Mouse (Mus musculus): ENCODE measurements around the gene Atf6. TPM values are rescaled to one million over a fixed set of nuclear protein-coding genes. Genes with fewer than 3 reads are reported as not detected.

The Atf6 gene
- polyA plus RNA-seq, 1 experiment: 23.6 TPM

DNA sequence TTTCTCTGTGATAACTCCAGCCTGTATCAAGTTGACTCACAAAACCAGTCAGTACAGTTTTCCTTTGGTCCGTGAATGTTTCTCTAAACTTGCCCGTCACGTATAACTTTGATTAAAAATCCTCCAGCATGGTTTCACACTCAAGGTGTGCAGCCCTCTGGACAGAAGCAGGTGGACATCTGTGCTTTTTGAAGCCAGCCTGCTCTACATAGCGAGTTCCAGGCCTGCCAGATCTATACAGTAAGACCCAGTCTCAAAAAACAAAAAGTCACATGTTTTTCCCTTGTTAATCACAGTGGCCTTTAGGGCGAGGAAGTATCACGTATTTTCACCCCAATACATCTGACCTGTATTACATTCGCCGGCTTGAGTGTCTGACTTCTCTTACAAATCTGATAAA lies 16.8 kb upstream of the Atf6 start:
- no peak for DNase-seq (ENCODE audit: extremely low spot score in 1 of 2, low spot score in 1 of 2)

DNA sequence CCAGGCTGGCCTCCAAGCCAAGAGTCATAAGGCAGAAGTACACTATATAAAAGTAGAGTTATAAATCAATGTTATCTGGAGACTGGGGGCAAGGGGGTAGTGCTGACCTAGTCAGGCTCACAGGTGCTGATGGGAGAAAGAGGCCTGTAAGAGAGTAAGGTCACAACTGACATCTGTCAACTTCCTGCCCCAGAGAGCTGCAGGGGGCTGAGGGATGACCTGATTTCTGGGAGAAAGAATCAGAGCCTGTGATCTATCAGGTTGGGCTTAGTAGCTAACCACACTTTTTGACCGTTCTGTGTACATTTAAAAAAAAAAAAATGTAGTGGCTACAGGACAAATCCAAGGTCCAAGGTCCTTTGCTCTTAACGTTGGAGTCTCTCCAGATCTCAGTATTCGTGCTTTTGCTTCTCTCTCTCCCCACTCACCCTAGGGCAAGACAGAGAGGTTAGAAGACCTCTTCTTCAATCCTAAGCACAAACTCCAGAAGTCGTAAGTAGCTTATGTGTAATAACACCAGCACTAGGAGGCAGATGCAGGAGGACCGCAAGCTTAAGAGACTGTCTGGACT lies 15.4 kb upstream of the Atf6 start:
- DNase-seq (ENCODE audit: extremely low spot score in 1 of 2, low spot score in 1 of 2): no peak

DNA sequence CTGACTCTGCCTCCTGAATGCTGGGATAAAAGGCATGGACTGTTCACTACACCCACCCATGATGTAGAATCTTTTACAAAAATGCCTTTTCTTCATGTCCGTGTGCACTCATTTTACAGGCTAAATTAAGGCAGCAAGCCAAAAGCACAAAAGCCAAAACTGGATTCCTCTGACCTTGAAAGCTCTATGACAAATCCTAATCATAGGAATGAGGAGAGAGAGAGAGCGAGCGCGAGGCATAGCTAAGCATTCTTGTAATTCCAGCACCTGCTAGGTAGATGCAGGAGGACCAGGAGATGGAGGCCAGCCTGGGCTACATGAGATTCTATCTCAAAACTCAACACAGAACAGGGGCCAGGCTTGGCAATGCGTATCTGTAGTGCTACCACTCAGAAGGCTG lies 9.3 kb upstream of the Atf6 start:
- DNase-seq (ENCODE audit: extremely low spot score in 1 of 2, low spot score in 1 of 2): no peak

DNA sequence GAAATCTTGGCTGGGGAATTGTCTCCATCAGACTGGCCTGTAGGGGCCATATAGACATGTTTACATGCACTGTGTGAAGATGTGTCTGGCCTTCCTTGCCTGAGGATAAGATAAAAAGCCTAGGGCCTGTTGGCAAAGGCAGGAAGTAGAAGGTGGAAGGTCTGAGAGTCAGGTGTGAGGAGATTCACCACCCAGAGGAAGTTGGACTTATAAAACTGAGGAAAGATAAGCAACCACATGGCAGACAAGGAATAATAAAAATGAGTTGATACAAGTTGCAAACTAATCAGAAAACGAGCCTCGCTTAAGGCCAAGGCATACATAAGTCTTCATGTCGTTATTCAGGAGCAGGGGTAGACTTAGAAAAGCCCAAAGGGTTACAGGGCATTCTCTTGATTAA lies 8.1 kb upstream of the Atf6 start:
- DNase-seq (ENCODE audit: extremely low spot score in 1 of 2, low spot score in 1 of 2): no peak

DNA sequence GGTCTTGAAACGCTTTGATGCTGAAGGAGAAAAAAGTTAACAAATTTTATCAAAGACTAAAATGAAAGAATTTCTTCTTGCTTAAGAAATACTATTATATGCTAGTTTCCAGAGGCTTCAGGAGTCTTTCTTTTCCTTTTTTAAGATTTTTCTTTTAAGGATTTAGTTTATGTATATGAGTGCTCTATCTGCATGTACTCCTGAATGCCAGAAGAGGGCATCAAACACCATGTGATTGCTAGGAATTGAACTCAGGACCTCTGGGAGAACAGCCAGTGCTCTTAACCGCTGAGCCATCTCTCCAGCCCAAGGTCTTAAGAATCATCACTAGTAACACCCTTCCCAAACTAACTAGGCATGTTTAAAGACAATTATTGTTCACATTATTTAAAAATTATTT lies 4.4 kb upstream of the Atf6 start:
- no peak for DNase-seq (ENCODE audit: extremely low spot score in 1 of 2, low spot score in 1 of 2)

DNA sequence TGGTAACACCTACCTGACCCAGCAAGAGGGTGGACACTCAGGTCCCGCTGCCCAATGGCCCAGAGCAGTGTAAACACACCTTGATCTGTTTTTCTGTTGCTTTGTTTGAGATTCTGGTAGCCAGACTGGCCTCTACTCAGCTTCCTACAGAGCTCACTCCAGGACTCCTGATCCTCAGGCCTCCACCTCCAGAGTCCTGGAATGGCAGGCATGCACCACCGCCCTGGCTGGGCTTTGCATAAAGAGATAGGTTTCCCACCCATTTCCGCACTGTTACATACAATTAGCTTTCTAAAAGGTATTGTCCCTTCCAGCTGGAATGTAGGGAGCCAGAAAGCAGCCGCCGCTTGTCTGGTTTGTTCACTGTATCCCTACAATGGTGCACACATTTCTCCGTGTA lies 3.8 kb upstream of the Atf6 start:
- no peak for DNase-seq (ENCODE audit: extremely low spot score in 1 of 2, low spot score in 1 of 2)

DNA sequence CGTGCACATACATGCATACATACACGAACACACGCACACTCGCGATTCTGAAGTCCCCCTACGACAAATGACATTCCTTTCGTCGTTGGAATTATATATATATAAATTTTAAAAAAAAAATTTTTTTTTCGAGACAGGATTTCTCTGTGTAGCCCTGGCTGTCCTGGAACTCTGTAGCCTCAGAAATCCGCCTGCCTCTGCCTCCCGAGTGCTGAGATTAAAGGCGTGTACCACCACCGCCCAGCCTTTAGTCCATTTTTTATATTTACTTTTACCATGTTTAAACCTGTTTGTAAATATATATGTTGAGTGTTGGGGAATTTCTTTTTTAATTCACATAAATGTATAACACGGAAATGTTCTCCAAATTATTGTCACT lies 1.3 kb upstream of the Atf6 start:
- DNase-seq (ENCODE audit: extremely low spot score in 1 of 2, low spot score in 1 of 2): no peak

DNA sequence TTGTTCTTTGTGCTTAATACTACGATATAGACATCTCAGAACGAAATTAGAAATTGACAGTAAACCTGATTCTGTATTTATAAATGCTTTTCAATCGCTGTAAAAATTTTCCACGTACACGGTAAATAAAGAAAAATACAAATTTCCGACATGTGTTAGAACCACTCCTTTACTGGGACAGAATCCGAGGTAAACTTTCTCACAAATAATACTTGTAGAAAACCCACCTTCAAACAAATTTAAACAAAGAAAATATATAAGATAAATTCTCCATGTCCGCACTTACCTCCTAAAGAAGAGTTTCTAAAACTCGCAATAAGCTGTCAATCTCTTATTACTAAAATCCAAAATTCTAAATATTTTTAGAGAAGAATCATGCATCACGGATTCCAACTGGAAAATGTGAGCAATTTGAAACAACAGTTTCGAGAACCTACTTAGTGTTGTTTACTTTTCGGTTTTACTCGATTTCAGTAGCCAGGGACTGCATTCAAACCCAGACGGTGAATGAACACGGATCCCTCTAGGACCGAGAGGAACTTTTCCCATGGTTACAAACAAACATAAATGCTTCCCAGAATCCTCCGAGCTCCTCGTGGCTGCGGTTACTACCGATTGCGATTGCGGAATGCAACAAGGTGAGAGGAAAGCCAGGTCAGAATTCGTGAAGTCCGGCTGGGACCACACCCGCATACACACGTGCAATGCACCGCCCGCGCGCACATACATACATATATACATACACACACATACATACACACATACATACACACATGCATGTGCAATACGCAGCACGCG lies 735 bp upstream of the Atf6 start:
- peak; percentile 66 to 92 for DNase-seq (ENCODE audit: extremely low spot score in 1 of 2, low spot score in 1 of 2)

DNA sequence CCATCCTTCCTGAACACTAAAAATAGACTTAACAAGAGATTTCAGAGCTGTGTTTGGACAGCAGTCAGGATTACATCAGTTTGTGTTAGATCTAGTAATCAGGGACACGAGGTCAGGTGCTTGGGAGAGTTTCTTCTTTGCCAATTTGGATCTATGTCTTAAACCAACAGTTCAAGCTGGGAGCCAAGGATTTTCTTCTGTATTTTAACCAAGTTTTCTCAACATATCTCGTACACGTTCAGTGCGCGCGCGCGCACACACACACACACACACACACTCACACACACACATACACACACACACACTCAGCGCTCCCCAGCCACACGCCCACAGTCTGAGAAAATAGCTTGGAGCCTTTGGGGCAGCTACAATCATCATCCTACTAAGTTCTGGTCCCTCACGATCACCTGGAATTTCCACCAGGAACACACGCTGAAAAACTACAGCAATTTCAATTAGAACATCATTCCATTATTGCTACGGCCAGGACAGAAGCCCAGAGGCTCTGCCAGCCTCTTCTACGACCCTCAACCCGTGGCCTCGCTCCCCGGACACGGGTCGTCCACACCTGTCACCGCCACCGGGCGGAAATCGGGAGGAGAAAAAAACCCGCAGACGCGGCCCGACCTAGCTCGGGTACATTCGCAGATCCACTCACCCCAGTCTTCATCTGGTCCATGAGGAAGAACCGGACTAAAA lies 430 bp downstream of the Atf6 start:
- peak in 1 of 2 experiments; percentile 41 for DNase-seq (ENCODE audit: extremely low spot score in 1 of 2, low spot score in 1 of 2)

DNA sequence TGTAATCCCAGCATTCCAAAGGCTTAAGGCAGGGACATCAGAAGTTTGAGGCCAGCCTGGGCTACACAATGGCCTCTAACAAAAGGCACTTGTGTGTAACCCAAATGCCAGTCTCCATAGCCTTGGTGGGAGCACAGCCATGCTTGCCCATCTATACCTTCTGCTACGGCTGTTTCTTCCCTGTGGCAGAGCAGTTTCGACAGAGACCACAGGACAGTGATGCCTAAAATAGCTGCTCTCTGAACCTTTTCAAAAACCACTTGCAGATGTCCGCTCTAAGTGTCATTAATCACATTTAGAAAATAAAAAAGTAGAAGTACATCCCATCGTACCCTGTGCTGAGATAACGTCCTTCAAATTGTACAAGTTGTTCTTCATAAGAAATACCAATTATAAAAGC lies 2.2 kb downstream of the Atf6 start:
- DNase-seq (ENCODE audit: extremely low spot score in 1 of 2, low spot score in 1 of 2): no peak

DNA sequence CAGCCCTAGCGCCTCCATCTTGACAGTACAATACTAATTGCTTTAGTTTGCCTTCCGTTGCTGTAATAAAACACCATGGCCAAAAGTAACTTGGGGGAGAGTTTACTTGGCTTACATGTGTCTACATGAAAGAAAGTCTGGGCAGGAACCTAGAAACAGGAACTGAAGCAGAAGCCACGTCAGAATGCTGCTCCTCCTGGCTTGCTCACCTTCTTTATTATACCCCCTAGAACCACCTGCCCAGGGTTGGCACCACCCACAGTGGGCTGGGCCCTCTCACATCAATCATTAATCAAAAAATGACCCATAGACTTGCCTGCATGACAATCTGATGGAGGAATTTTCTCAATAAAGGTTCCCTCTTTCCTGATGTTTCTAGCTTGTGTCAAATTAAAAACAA lies 2.8 kb downstream of the Atf6 start:
- no peak for DNase-seq (ENCODE audit: extremely low spot score in 1 of 2, low spot score in 1 of 2)

DNA sequence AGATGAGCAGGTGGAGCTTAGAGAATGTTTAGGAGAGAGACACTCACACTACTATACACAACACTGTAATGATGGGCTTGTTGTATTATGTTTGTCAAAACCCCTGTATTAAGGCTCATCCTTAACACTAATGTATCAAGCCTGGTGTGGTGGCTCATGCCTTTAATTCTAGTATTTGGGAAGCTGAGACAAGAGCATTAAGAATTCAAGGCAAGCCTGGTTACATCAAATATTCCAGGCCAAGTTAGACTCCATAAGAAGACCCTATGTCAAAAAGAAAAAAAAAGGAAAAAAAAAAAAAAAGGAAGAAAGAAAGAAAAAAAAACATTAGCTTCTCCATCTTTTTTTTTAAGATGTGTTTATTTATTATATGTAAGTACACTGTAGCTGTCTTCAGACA lies 3.3 kb downstream of the Atf6 start:
- no peak for DNase-seq (ENCODE audit: extremely low spot score in 1 of 2, low spot score in 1 of 2)

DNA sequence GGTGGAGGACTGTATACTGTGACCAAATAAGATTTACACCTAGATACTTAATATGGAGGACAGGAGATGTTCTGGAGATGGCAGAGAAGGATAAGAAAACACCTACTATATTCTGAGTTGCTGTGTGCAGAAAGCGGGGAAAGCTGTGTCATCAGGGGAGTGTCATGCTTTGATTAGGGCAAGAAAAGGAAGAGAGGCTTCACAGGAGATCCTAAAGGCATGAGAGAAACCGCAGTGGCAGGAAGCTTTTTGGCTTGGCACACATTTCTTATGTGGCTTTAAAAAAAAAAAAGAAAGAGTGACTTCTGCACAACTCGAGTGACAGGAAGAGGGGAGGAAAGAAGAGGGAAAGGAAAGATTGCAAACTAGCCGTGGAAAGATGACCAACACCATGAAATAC lies 4.5 kb downstream of the Atf6 start:
- no peak for DNase-seq (ENCODE audit: extremely low spot score in 1 of 2, low spot score in 1 of 2)

DNA sequence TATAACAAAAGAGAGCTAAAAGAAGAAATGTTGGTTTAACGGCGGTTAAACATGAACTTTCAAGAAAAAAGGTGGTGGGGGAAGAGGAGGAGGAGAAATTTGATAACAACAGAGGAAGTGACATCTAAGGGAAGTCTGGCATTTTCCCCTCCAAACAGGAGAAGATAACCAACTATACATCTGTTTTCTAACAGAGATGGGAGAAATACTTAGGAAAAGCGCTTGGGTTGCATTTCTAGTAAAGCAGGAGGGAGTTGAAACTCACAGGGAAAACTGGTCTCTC lies 5.2 kb downstream of the Atf6 start:
- no peak for DNase-seq (ENCODE audit: extremely low spot score in 1 of 2, low spot score in 1 of 2)

DNA sequence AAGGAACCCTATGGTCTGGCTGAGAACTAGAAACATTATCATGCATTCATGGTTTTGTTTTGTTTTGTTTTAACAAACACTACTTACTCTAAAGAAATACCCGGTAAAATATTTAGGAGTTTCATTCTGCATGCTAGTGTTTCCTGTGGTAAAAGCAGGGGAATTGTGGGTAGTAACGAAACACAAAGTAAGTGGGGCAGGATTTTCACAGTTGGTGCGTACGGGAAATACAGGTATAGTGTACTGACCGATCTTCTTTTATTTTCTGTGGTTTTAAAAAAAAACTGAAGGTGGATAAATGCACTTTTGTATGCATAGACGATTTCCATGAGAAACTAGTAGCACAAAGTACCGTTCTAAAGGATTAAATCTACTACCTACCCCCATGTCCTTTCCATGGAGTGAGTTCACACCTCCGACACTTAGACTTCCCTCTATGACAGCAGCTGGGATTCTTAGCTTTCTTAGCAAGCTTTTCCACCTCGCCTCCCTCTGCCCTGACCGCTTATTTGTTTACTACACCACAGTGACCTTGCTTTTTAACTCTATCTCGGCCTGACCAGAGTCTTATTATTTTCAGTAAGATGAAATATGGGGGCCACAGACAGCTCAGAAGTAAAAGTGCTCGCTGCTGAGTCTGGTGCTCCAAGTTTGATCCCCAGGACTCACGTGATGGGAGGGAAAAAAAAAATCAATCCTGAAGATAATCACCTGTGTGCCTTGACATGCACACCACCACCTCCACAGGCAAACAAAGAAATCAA lies 5.7 kb downstream of the Atf6 start:
- DNase-seq (ENCODE audit: extremely low spot score in 1 of 2, low spot score in 1 of 2): no peak

DNA sequence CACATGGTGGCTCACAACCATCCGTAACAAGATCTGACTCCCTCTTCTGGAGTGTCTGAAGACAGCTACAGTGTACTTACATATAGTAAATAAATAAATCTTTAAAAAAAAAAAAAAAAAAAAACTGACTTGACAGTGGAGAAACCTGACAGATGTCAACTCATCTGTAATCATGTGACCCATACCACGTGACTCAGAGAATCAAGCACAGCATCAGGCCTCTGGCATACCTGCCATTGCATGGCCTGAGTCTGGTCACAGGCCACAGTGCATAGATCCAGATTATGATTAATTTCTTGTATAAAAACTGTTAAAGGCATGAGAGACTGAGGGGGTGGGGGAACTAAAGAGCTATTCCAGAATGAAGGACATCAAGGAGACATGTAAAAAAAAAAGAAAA lies 8.7 kb downstream of the Atf6 start:
- DNase-seq (ENCODE audit: extremely low spot score in 1 of 2, low spot score in 1 of 2): no peak

DNA sequence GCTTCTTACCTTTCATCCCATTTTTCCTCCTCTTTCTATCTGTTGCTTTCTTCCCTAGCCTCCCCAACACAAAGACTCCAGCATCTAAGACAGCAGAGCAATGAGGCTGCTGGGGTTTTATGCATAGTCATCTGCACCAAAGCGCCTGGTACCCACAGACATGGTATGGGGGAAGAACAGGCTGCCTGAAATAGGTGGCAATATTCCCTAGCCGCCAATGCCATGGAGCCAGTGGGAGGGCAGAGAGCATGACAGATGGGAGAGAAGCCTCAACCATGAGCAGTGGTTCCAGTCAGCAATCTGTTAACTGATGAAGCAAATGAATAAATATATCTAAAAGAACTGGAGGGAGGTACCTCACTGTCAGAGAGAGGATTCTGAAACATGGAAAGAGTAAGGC lies 10.2 kb downstream of the Atf6 start:
- DNase-seq (ENCODE audit: extremely low spot score in 1 of 2, low spot score in 1 of 2): peak; percentile 53 to 67

DNA sequence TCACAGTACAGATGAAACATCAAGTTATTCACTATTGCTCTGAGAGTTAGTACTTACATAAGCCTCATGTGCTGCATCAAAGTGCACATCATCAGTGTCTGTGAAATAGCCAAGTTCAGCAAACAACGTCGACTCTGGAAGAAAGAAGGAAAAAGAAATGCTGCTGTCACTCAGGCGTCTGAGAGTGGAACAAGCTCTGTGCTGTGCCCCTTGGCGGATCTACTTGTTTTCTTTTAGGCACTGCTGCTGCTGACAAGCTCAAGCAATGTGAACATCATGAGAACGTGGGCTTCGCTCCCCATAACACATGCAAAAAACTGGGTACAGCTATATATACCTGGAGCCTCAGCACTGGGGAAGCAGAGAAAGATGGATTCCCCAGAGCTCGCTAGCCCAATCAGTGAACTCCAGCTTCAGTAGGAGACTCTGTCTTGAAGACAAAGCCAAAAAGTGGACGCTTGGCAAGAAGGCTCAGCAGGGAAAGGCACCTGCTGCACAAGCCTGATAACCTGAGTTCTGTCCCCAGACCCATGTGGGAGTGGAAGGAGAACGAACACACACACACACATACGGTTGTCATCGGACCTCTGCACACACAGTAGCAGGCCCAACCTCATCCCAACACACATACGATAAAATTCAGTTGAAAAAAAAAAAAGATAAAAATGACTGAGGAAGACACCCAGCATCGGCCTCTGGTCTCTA lies 12.4 kb downstream of the Atf6 start:
- DNase-seq (ENCODE audit: extremely low spot score in 1 of 2, low spot score in 1 of 2): peak in 1 of 2 experiments; percentile 39

DNA sequence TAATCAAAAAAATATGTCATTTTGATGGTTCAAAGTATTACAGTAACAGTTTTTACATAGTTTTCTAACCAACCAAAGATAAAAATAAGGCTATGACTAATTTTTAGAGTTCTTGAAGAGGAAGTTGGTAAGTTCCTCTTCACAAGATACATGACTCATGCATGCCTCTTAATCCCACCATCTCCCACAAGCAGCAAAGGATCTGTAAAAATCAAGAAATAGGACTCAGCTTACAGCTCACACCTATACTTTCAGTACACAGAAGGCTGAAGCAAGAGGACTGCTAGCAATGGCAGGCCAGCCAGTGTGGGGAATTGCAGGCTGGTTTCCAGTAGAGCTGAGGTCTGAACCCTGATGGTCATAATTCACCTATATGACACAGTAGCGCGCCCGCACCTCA lies 14.0 kb downstream of the Atf6 start:
- peak; percentile 27 to 67 for DNase-seq (ENCODE audit: extremely low spot score in 1 of 2, low spot score in 1 of 2)

DNA sequence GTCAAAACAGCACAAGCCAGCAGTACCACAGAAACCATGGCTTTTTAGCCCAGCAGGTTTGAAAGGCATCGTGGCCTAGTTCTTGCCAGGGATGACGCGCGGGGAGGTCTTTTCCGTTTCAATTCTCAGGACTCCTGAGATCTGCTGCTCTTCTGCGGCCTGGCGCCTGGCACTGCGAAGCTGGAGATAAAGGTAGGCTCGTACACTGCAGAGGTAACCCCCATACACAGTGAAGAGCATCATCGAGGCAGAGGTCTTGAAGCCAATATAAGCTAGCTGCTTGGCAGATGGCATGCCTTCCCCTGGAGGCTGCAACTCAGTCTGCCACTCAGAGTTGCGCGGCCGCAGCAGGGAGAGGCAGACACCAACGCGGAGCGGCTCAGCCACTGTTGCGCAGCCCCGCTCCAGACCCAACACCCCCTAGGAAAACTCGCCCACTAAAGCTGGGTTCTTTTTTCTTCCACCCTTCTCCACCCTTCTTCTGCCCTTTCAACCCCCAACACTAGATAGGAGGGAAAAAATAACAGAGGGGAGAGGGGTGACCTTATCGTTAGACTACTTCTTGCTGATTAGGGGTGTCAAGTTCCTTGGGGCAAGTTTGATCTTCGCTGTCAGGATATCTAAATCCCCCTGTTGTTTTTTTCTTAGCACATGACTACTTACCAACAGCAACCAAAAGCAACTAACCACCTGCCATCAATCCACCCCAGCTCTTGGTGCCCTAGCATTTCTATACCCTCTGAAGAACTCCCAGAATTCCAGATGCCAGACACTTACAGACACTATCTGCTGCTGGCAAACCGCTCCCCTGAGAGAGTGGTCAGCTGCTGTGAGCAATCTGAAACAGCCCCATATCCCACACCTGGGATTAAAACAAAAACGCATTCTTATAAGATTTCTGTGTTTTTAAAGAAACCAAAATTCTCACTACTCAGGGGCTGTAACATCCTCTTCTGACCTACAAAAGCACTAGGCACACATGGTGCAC lies 16.6 kb downstream of the Atf6 start:
- no peak for DNase-seq (ENCODE audit: extremely low spot score in 1 of 2, low spot score in 1 of 2)
